Mouse (Mus musculus): ENCODE measurements around the gene Sar1a. TPM values are rescaled to one million over a fixed set of nuclear protein-coding genes. Genes with fewer than 3 reads are reported as not detected.

Sar1a gene
- 204 and 210 TPM in 2 replicates for polyA plus RNA-seq (2015; fragmentation: Nextera tagmentation; extraction: Ambion mirVana)

DNA sequence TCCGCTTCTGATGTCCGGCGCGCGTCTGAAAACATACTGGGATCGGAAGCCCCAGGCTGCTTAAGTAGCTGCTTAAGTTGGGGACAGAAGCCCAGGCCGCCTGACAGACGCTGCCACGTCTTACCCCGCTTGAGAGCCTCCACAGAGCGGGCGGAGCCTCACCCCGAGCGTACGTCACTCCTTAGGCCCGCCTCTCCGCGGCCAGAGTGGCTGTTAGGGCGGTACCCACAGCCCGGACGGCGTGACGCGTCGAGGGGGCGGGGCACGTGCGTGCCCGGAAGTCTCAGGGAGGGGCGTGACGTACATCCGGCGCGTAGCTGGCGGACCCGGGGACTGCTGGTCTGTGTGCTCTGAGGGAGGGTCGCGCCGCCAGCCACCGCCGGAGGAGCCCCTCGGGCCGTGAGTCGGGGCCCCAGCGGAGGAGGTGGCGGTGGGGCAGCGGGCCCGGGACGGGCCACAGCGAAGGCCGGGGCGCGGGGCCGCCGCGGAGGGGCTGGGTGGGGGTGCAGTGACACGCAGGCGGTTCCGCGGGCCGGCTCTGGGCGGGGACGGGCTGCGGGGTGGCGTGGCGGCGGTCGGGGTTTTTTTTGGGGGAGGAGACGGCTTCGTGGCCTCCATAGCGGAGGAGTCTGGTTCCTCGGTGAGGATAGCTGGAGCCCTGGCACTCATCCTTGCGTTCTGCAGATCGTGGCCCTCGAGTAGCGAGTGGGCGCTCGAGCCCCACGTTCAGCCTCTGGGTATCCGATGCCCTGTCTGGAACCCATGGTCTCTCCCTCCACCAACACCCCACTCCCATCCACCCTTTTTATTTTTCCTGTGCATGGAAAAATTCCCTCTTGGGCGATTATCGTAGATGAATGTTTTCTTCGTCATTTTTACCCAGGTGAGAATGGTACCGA lies at the start of gene Sar1a:
Gene Sar1a, plus strand, starts transcription at position 285 of the 899 bp plus-strand sequence.
- peaks cover 15% of the 10 kb centered on the region for H3K4me1 ChIP-seq (ENCODE audit: control insufficient read depth, insufficient read depth, low read depth, low read length)
- no peaks in the 10 kb centered on the region for H3K9me3 ChIP-seq (ENCODE audit: control insufficient read depth, low read length)
- peak within 1 kb of the TSS; percentile 93 for H3K4me3 ChIP-seq (ENCODE audit: low read length)
- WGBS: under 1% methylated on average over 64 of the region's 84 CpGs
- no peaks in the 10 kb centered on the region for H3K27me3 ChIP-seq (replicated peaks; ENCODE audit: control insufficient read depth, insufficient read depth, low read length)
- H3K27ac ChIP-seq (ENCODE audit: low read depth, low read length): peak within 1 kb of the TSS; percentile 79
- peak; percentile 100 for ATAC-seq
- peaks cover 3% of the 10 kb centered on the region; the same call in 1 of the 2 replicates for H3K36me3 ChIP-seq (ENCODE audit: control insufficient read depth, insufficient read depth, low read length)
- H3K4me2 ChIP-seq (ENCODE audit: low read length): peak within 1 kb of the TSS; percentile 90
- peak within 1 kb of the TSS; percentile 96 for H3K9ac ChIP-seq (ENCODE audit: low read depth, low read length)

DNA sequence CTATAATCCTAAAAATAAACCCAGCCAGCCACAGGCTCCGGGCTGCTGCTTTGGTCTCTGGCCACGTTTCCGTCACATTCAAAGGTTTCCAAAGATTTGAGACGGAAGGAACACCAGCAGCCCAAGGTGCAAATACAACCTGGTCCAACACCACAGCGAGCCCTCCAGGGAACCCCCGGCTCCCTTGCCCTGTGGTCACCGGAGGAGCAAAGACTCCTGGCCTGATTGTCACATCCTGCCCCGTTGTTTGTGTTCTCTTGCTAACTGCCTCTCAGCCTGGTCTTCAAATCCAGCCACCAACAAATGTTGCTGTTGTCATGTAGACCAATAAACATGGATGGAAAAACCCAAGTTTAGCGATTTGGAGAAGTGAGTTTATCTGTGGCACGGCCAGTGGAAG lies 47.7 kb upstream of the Sar1a start:
- Histone ChIP-seq H3K4me1 (ENCODE audit: control insufficient read depth, insufficient read depth, low read depth, low read length) (no peaks in the 10 kb centered on the region), H3K36me3 (ENCODE audit: control insufficient read depth, insufficient read depth, low read length) (no peaks in the 10 kb centered on the region), H3K27me3 (replicated peaks; ENCODE audit: control insufficient read depth, insufficient read depth, low read length) (no peaks in the 10 kb centered on the region; the same call in 1 of the 2 replicates), H3K4me3 (ENCODE audit: low read length) (no peak overlapping the region), H3K9ac (ENCODE audit: low read depth, low read length) (no peak overlapping the region), H3K27ac (ENCODE audit: low read depth, low read length) (no peak overlapping the region), H3K4me2 (ENCODE audit: low read length) (no peak overlapping the region), H3K9me3 (ENCODE audit: control insufficient read depth, low read length) (no peaks in the 10 kb centered on the region; the same call in 1 of the 2 replicates)
- ATAC-seq: no peak
- WGBS: 84% methylated on average over 10 of the region's 10 CpGs

DNA sequence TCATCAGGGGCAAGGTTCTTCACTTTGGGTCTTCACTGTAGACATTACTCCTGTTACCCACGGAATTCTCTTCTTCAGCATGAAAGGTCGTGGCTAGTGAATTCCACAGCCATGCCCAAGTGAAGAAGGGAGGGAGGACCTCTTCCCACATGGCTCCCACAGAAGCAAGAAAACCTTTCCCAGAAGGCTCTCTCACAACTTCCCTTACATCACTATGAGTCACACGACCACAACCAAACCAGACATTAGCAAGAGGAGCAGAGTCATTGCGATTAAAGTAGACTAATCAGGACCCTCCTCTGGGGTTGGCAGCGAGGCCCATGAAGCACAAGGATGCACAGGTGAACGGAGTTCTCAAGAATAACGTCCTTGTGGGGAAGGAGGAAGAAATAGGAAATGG lies 43.0 kb upstream of the Sar1a start:
- no peak overlapping the region for H3K27ac ChIP-seq (ENCODE audit: low read depth, low read length)
- H3K9me3 ChIP-seq (ENCODE audit: control insufficient read depth, low read length): no peaks in the 10 kb centered on the region; the same call in 1 of the 2 replicates
- no peak overlapping the region for H3K4me2 ChIP-seq (ENCODE audit: low read length)
- WGBS: 79% methylated on average over 7 of the region's 7 CpGs
- no peak for ATAC-seq
- no peaks in the 10 kb centered on the region for H3K4me1 ChIP-seq (ENCODE audit: control insufficient read depth, insufficient read depth, low read depth, low read length)
- H3K27me3 ChIP-seq (replicated peaks; ENCODE audit: control insufficient read depth, insufficient read depth, low read length): no peaks in the 10 kb centered on the region
- H3K36me3 ChIP-seq (ENCODE audit: control insufficient read depth, insufficient read depth, low read length): no peaks in the 10 kb centered on the region
- H3K9ac ChIP-seq (ENCODE audit: low read depth, low read length): no peak overlapping the region
- no peak overlapping the region for H3K4me3 ChIP-seq (ENCODE audit: low read length)

DNA sequence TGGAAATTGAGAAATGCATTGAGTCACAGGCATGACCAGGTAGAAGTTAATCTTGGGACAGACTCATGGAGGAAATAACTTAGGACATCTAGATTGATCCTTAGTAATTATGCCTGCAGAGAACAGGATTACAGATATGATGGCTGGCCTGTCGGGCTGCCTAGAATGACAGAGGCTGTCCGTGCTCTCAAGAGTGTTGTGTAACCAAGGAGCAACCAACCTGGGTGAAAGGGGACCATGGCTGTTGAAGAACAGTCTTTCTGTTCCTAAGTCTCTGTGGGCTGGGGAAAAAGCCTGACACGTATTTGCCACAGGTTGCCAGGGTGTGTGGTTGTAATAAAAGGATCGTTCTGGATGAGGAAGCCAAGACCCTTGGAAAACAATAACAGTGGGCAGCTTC lies 39.7 kb upstream of the Sar1a start:
- no peaks in the 10 kb centered on the region; the same call in 1 of the 2 replicates for H3K9me3 ChIP-seq (ENCODE audit: control insufficient read depth, low read length)
- no peak overlapping the region for H3K4me2 ChIP-seq (ENCODE audit: low read length)
- H3K4me3 ChIP-seq (ENCODE audit: low read length): no peak overlapping the region
- WGBS: 81% methylated on average over 4 of the region's 4 CpGs
- H3K27me3 ChIP-seq (replicated peaks; ENCODE audit: control insufficient read depth, insufficient read depth, low read length): no peaks in the 10 kb centered on the region
- H3K27ac ChIP-seq (ENCODE audit: low read depth, low read length): no peak overlapping the region
- no peaks in the 10 kb centered on the region for H3K4me1 ChIP-seq (ENCODE audit: control insufficient read depth, insufficient read depth, low read depth, low read length)
- no peak overlapping the region for H3K9ac ChIP-seq (ENCODE audit: low read depth, low read length)
- no peaks in the 10 kb centered on the region for H3K36me3 ChIP-seq (ENCODE audit: control insufficient read depth, insufficient read depth, low read length)
- ATAC-seq: no peak

DNA sequence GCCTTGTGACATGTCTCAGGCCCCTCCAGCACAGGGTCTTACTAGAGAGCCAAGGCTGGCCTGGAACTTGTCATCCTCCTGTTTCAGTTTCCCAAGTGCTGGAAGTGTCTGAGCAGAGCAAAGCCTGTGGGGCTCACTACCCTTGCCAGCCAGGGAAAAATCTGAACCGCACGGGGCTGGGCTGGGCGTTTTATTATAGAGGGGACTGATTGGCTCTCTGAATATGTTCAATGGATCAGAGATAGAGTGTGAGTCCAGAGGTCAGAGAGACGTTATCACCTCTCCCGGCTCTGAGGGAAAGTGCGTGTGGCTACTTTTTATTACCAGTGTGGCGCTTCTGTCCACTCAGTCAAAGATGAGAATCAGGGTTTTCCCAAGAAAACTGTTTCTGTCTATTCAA lies 33.5 kb upstream of the Sar1a start:
- Histone ChIP-seq H3K27ac (ENCODE audit: low read depth, low read length) (no peak overlapping the region), H3K36me3 (ENCODE audit: control insufficient read depth, insufficient read depth, low read length) (no peaks in the 10 kb centered on the region), H3K4me1 (ENCODE audit: control insufficient read depth, insufficient read depth, low read depth, low read length) (peaks cover 9% of the 10 kb centered on the region), H3K9me3 (ENCODE audit: control insufficient read depth, low read length) (no peaks in the 10 kb centered on the region), H3K4me2 (ENCODE audit: low read length) (no peak overlapping the region), H3K4me3 (ENCODE audit: low read length) (no peak overlapping the region), H3K9ac (ENCODE audit: low read depth, low read length) (no peak overlapping the region), H3K27me3 (replicated peaks; ENCODE audit: control insufficient read depth, insufficient read depth, low read length) (no peaks in the 10 kb centered on the region)
- WGBS: 75% methylated on average over 7 of the region's 7 CpGs
- ATAC-seq: no peak

DNA sequence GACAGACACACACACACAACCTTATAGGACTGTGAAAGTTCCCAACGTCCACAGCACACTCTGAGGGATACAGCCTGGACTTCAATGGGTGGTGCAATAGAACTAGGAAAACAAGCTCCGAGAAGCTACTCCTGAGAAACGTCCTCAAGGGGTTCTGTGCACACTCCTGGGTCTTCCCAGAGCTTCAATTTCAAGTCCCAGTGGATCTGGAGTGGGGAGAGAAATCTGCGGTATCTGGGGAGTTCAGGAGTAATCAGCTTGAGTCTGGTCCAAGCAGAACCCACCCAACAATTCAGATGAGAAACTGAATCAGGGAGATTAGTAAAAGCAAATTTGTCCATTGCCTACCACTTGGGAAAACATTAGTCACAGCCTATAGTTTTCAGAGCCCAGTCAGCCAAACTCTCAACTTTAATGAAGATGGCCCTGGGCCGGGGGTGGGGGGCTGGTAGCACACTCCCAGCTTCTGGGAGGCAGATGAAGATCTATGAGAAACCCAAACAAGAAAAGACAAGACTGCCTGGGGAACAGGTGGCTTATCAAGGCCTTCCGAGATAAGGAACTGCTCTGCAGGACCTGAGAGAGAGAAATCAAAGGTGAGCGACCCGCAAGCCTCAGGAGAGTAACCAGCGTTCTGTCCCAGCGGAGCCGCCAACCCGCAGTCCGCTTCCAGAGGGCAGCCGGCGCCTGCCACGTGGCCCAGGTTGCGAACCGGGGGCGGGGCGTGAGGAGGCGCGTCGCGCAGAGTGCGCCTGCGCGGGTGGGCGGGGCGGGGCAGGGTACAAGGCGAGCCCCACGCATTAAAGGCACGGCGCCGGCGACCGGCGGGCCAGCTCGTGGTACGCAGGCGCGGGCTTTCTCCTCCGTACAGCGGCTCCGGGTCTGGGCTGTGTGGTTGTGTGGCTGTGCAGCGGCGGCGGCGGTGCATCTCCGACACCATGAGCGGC lies 32.0 kb upstream of the Sar1a start, which contains the start of gene Ppa1:
Gene Ppa1, plus strand, starts transcription at position 763 of the 947 bp plus-strand sequence.
- peak within 1 kb of the TSS; percentile 83 for H3K4me2 ChIP-seq (ENCODE audit: low read length)
- peak; percentile 99 for ATAC-seq
- H3K27me3 ChIP-seq (replicated peaks; ENCODE audit: control insufficient read depth, insufficient read depth, low read length): no peaks in the 10 kb centered on the region
- no peaks in the 10 kb centered on the region for H3K9me3 ChIP-seq (ENCODE audit: control insufficient read depth, low read length)
- peak within 1 kb of the TSS; percentile 89 for H3K4me3 ChIP-seq (ENCODE audit: low read length)
- H3K4me1 ChIP-seq (ENCODE audit: control insufficient read depth, insufficient read depth, low read depth, low read length): peaks cover 9% of the 10 kb centered on the region
- WGBS: 4% methylated on average over 25 of the region's 50 CpGs
- peak within 1 kb of the TSS; percentile 90 for H3K27ac ChIP-seq (ENCODE audit: low read depth, low read length)
- H3K36me3 ChIP-seq (ENCODE audit: control insufficient read depth, insufficient read depth, low read length): 0 out of 2 replicates have a peak, but pooled peaks cover 2% of the 10 kb centered on the region
- peak within 1 kb of the TSS; percentile 93 for H3K9ac ChIP-seq (ENCODE audit: low read depth, low read length)

DNA sequence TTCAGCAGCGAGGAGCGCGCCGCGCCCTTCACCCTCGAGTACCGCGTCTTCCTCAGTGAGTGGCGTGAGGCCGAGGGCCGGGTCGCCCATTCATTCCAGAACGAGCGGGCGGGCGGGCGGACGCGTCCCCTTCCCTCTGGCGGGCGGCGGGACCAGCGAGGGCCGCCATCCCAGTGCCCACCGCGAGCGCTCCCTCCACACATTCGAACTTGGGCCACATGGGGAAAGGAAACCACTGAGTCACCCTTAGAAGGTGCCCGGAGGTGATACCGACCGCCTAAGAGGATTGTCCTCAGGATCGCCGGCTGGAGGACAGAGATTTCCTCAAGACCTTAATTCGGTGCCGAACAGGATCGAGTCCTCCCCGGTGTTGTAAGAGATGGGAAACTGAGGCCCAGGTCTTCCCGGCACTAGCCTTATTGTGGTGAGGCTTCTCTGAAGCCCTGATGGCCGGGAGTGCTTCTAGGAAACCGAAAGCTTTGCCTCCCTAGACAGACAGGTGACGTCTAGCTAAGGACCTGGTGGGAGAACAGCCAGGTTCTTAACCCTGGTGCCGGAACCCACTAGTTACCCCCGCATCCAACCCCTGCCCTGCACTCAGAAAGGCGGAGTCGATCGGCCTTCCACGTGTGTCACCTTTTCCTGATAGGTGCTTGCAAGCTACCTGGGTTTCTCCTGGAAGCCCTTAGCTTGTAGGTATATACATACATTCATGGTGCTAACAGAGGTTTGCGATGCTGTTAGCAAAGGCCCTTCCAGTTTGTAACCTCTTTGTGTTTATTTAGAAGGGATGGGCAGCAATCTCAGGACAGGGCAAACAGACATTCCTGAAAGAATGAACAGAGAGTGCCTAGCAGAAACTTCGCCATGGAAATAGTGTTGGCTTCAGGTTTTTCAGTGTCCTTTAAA lies 31.1 kb upstream of the Sar1a start:
- Histone ChIP-seq H3K4me2 (ENCODE audit: low read length) (peak overlapping the region; percentile 83), H3K27me3 (replicated peaks; ENCODE audit: control insufficient read depth, insufficient read depth, low read length) (no peaks in the 10 kb centered on the region), H3K36me3 (ENCODE audit: control insufficient read depth, insufficient read depth, low read length) (0 out of 2 replicates have a peak, but pooled peaks cover 2% of the 10 kb centered on the region), H3K9ac (ENCODE audit: low read depth, low read length) (peak overlapping the region; percentile 93), H3K27ac (ENCODE audit: low read depth, low read length) (peak overlapping the region; percentile 90), H3K4me3 (ENCODE audit: low read length) (peak overlapping the region; percentile 89), H3K9me3 (ENCODE audit: control insufficient read depth, low read length) (no peaks in the 10 kb centered on the region), H3K4me1 (ENCODE audit: control insufficient read depth, insufficient read depth, low read depth, low read length) (peaks cover 9% of the 10 kb centered on the region)
- WGBS: 1% methylated on average over 40 of the region's 49 CpGs
- ATAC-seq: peak; percentile 79

DNA sequence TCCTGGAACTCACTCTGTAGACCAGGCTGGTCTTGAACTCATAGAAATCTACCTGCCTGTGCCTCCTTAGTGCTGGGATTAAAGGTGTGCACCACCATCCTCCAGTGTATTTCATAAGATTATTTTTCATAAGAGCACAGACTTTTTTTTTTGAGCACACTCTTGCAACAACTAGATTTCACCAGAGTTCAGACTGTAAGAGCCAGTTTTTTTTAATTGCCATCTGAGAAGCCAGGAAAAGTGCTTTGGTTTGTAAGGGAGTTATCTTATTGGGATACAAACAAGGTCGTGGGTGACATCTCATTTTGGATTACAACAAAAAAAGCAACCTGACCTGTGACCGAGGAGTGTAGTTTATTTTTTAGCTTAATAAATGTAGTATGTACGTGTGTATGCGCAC lies 26.0 kb upstream of the Sar1a start:
- WGBS: 95% methylated on average over 4 of the region's 4 CpGs
- no peaks in the 10 kb centered on the region for H3K9me3 ChIP-seq (ENCODE audit: control insufficient read depth, low read length)
- H3K4me3 ChIP-seq (ENCODE audit: low read length): no peak overlapping the region
- ATAC-seq: no peak
- no peak overlapping the region for H3K4me2 ChIP-seq (ENCODE audit: low read length)
- no peak overlapping the region for H3K27ac ChIP-seq (ENCODE audit: low read depth, low read length)
- peaks cover 9% of the 10 kb centered on the region for H3K36me3 ChIP-seq (ENCODE audit: control insufficient read depth, insufficient read depth, low read length)
- no peaks in the 10 kb centered on the region for H3K27me3 ChIP-seq (replicated peaks; ENCODE audit: control insufficient read depth, insufficient read depth, low read length)
- no peak overlapping the region for H3K9ac ChIP-seq (ENCODE audit: low read depth, low read length)
- peaks cover 4% of the 10 kb centered on the region for H3K4me1 ChIP-seq (ENCODE audit: control insufficient read depth, insufficient read depth, low read depth, low read length)
